Mouse (Mus musculus) kidney, postnatal 0 days (tissue): ENCODE results near the gene Ttc16. TPM values are rescaled to one million over a fixed set of nuclear protein-coding genes. Genes with fewer than 3 reads are reported as not detected.

Source experiments
- ATAC-seq: fragments of 200-750 bp; cut with Nextera tagmentation; replicated peaks from 2 replicates; pipeline ENCODE4 v1.8.0; 2017; ENCODE audit warnings: low read depth, moderate number of reproducible peaks, moderate TSS enrichment, moderate library complexity; ENCODE audit not compliant: low FRiP score
- DNase-seq: peaks from one replicate; pipeline ENCODE4 v3.0.0-alpha.2; 2016; ENCODE audit warnings: low spot score
- H3K27ac ChIP-seq: fragments of 300-500 bp; sonication (generic); 2 replicates; pipeline ENCODE4 v1.5.1; 2014; ENCODE audit warnings: mild to moderate bottlenecking
- H3K27me3 ChIP-seq: fragments of 300-500 bp; sonication (generic); 2 replicates; pipeline ENCODE4 v1.6.1; 2014; ENCODE audit warnings: low read length, mixed read lengths; ENCODE audit not compliant: insufficient read depth
- H3K36me3 ChIP-seq: fragments of 300-500 bp; sonication (generic); 2 replicates; pipeline ENCODE4 v1.6.1; 2014; ENCODE audit warnings: low read length, mixed read lengths; ENCODE audit not compliant: insufficient read depth
- H3K4me1 ChIP-seq: fragments of 300-500 bp; sonication (generic); replicated peaks from 2 replicates; pipeline ENCODE4 v1.6.1; 2014; ENCODE audit warnings: antibody characterized with exemption, low read length, mixed read lengths; ENCODE audit not compliant: insufficient read depth
- H3K4me2 ChIP-seq: fragments of 300-500 bp; sonication (generic); 2 replicates; pipeline ENCODE4 v1.6.1; 2014; ENCODE audit warnings: mild to moderate bottlenecking, low read length, moderate library complexity, mixed read lengths
- H3K4me3 ChIP-seq: fragments of 300-500 bp; sonication (generic); replicated peaks from 2 replicates; pipeline ENCODE4 v1.5.1; 2014; ENCODE audit warnings: low read depth, low read length
- H3K9ac ChIP-seq: fragments of 300-500 bp; sonication (generic); 2 replicates; pipeline ENCODE4 v1.6.1; 2014; ENCODE audit warnings: low read depth, low read length
- H3K9me3 ChIP-seq: fragments of 300-500 bp; sonication (generic); replicated peaks from 2 replicates; pipeline ENCODE4 v1.6.1; 2016; ENCODE audit warnings: low read length, inconsistent platforms, mixed read lengths
- CTCF ChIP-seq: IDR thresholded peaks from 2 replicates; pipeline ENCODE4 v1.5.1; 2016; ENCODE audit warnings: antibody characterized with exemption, low read depth, mild to moderate bottlenecking, moderate library complexity
- WGBS: fragments of 180-500 bp; shearing (Covaris S2); extraction: QIAGEN DNeasy Blood & Tissue Kit; methylation state at CpG from one replicate; pipeline ENCODE4 v1.1.7; 2014; 5-methylcytosine and 5-hydroxymethylcytosine counted together
- polyA plus RNA-seq: library from polyadenylated mRNA; unstranded; fragments of >200 nt; fragmentation: Nextera tagmentation; extraction: Ambion mirVana; gene quantifications from 2 replicates; pipeline ENCODE4 v1.2.1, GENCODE M21; 2015

Ttc16 gene
- polyA plus RNA-seq, 1 experiment from 2014 or later = 0.18 TPM

- Histone ChIP-seq H3K4me3 (no peak overlapping the region), H3K27me3 (no peaks in the 10 kb centered on the region), H3K27ac (no peak overlapping the region), H3K36me3 (no peaks in the 10 kb centered on the region), H3K4me1 (0 out of 2 replicates have a peak, but pooled peaks cover 8% of the 10 kb centered on the region), H3K4me2 (no peak overlapping the region), H3K9me3 (no peaks in the 10 kb centered on the region), H3K9ac (no peak overlapping the region)
- DNase-seq = peak; percentile 56
- peak; percentile 77 for TF ChIP-seq CTCF
- no peak for ATAC-seq
- 69% methylated on average over 11 of the region's 11 CpGs for WGBS
Measured at GRCm38 (mm10) chr2:32821041-32821802, 45.8 kb upstream of the Ttc16 start.

- Histone ChIP-seq H3K4me2 (no peak overlapping the region), H3K4me1 (0 out of 2 replicates have a peak, but pooled peaks cover under 1% of the 10 kb centered on the region), H3K27ac (no peak overlapping the region), H3K27me3 (no peaks in the 10 kb centered on the region), H3K4me3 (no peak overlapping the region), H3K9me3 (no peaks in the 10 kb centered on the region), H3K36me3 (0 out of 2 replicates have a peak, but pooled peaks cover 6% of the 10 kb centered on the region), H3K9ac (no peak overlapping the region)
- TF ChIP-seq CTCF = no peak
- WGBS = 96% methylated on average over 5 of the region's 5 CpGs
- DNase-seq = no peak
- no peak for ATAC-seq
Measured at GRCm38 (mm10) chr2:32818208-32818607, 42.8 kb upstream of the Ttc16 start.

- WGBS = 67% methylated on average over 7 of the region's 7 CpGs
- Histone ChIP-seq H3K36me3 (0 out of 2 replicates have a peak, but pooled peaks cover 6% of the 10 kb centered on the region), H3K9me3 (no peaks in the 10 kb centered on the region), H3K4me3 (no peak overlapping the region), H3K4me2 (no peak overlapping the region), H3K9ac (no peak overlapping the region), H3K27me3 (no peaks in the 10 kb centered on the region), H3K27ac (no peak overlapping the region), H3K4me1 (no peaks in the 10 kb centered on the region)
- TF ChIP-seq CTCF = no peak
- ATAC-seq = no peak
- DNase-seq = no peak
Measured at GRCm38 (mm10) chr2:32817589-32817988, 42.2 kb upstream of the Ttc16 start.

GRCm38 (mm10) chr2:32816946-32817581 is 41.6 kb upstream of the Ttc16 start:
- no peak overlapping the region for H3K27ac ChIP-seq
- ATAC-seq (no peak), DNase-seq (no peak)
- WGBS = 56% methylated on average over 17 of the region's 17 CpGs
- H3K27me3 ChIP-seq = no peaks in the 10 kb centered on the region
- H3K4me3 ChIP-seq = no peak overlapping the region
- no peak overlapping the region for H3K9ac ChIP-seq
- no peaks in the 10 kb centered on the region for H3K9me3 ChIP-seq
- 0 out of 2 replicates have a peak, but pooled peaks cover 6% of the 10 kb centered on the region for H3K36me3 ChIP-seq
- no peak for TF ChIP-seq CTCF
- no peak overlapping the region for H3K4me2 ChIP-seq
- H3K4me1 ChIP-seq = no peaks in the 10 kb centered on the region

- Histone ChIP-seq H3K4me2 (no peak overlapping the region), H3K36me3 (0 out of 2 replicates have a peak, but pooled peaks cover 6% of the 10 kb centered on the region), H3K27ac (no peak overlapping the region), H3K27me3 (no peaks in the 10 kb centered on the region), H3K9ac (no peak overlapping the region), H3K9me3 (no peaks in the 10 kb centered on the region), H3K4me3 (no peak overlapping the region), H3K4me1 (no peaks in the 10 kb centered on the region)
- no peak for ATAC-seq
- TF ChIP-seq CTCF = no peak
- DNase-seq = no peak
- 93% methylated on average over 2 of the region's 2 CpGs for WGBS
Measured at GRCm38 (mm10) chr2:32816497-32816896, 41.1 kb upstream of the Ttc16 start.

GRCm38 (mm10) chr2:32811959-32812358 is 36.5 kb upstream of the Ttc16 start:
- no peaks in the 10 kb centered on the region for H3K27me3 ChIP-seq
- no peak for TF ChIP-seq CTCF
- ATAC-seq = no peak
- no peaks in the 10 kb centered on the region for H3K9me3 ChIP-seq
- H3K4me2 ChIP-seq = no peak overlapping the region
- no peaks in the 10 kb centered on the region for H3K4me1 ChIP-seq
- no peak for DNase-seq
- no peak overlapping the region for H3K27ac ChIP-seq
- 69% methylated on average over 8 of the region's 8 CpGs for WGBS
- H3K4me3 ChIP-seq = no peak overlapping the region
- H3K9ac ChIP-seq = no peak overlapping the region
- 0 out of 2 replicates have a peak, but pooled peaks cover 10% of the 10 kb centered on the region for H3K36me3 ChIP-seq
